Mouse (Mus musculus): ENCODE measurements around the gene Rps18.
"Not testable (repeated sequence)": the region's sequence is repeated elsewhere in the genome, so short reads cannot be mapped to it uniquely, and the experiment has no call there.

The Rps18 gene

GRCm38 (mm10) chr17:33955555-33956214, at the start of gene Rps18, which contains the start of gene Vps52:
Gene Rps18 (minus strand): TSS chr17:33956001.
Gene Vps52 (plus strand): TSS chr17:33955812.
- peak; percentile 94 to 96 for DNase-seq (ENCODE audit: low spot score in 2 of 2)

- no peak for DNase-seq (ENCODE audit: low spot score in 2 of 2)
Measured at GRCm38 (mm10) chr17:34003426-34003825, 47.6 kb upstream of the Rps18 start.

- not testable (repeated sequence) for DNase-seq (ENCODE audit: low spot score in 2 of 2)
Measured at GRCm38 (mm10) chr17:34000796-34001195, 45.0 kb upstream of the Rps18 start.

GRCm38 (mm10) chr17:34000150-34000537, 44.3 kb upstream of the Rps18 start, which contains the start of gene H2-K1:
Gene H2-K1 (minus strand): TSS chr17:34000347.
- peak; percentile 91 to 93 for DNase-seq (ENCODE audit: low spot score in 2 of 2)

GRCm38 (mm10) chr17:33999341-34000149, 43.7 kb upstream of the Rps18 start:
- DNase-seq (ENCODE audit: low spot score in 2 of 2), result no peak

GRCm38 (mm10) chr17:33998697-33999096, 42.9 kb upstream of the Rps18 start:
- DNase-seq (ENCODE audit: low spot score in 2 of 2), result not testable (repeated sequence)

GRCm38 (mm10) chr17:33997025-33997424, 41.2 kb upstream of the Rps18 start:
- not testable (repeated sequence) for DNase-seq (ENCODE audit: low spot score in 2 of 2)

GRCm38 (mm10) chr17:33995651-33996050, 39.9 kb upstream of the Rps18 start:
- DNase-seq (ENCODE audit: low spot score in 2 of 2), result no peak

- no peak for DNase-seq (ENCODE audit: low spot score in 2 of 2)
Measured at GRCm38 (mm10) chr17:33994959-33995358, 39.2 kb upstream of the Rps18 start.

- peak; percentile 28 to 29 for DNase-seq (ENCODE audit: low spot score in 2 of 2)
Measured at GRCm38 (mm10) chr17:33991788-33992664, 36.2 kb upstream of the Rps18 start.

- DNase-seq (ENCODE audit: low spot score in 2 of 2), result peak in 1 of 2 experiments; percentile 44
Measured at GRCm38 (mm10) chr17:33982136-33982535, 26.3 kb upstream of the Rps18 start.

- peak; percentile 68 to 87 for DNase-seq (ENCODE audit: low spot score in 2 of 2)
Measured at GRCm38 (mm10) chr17:33981192-33981909, 25.6 kb upstream of the Rps18 start.

GRCm38 (mm10) chr17:33980181-33981035, 24.6 kb upstream of the Rps18 start:
- no peak for DNase-seq (ENCODE audit: low spot score in 2 of 2)

GRCm38 (mm10) chr17:33979512-33980050, 23.8 kb upstream of the Rps18 start:
- DNase-seq (ENCODE audit: low spot score in 2 of 2), result no peak

- DNase-seq (ENCODE audit: low spot score in 2 of 2), result peak; percentile 65 to 83
Measured at GRCm38 (mm10) chr17:33978631-33979031, 22.8 kb upstream of the Rps18 start.

- DNase-seq (ENCODE audit: low spot score in 2 of 2), result no peak
Measured at GRCm38 (mm10) chr17:33977861-33978557, 22.2 kb upstream of the Rps18 start.

- no peak for DNase-seq (ENCODE audit: low spot score in 2 of 2)
Measured at GRCm38 (mm10) chr17:33973572-33973971, 17.8 kb upstream of the Rps18 start.

- no peak for DNase-seq (ENCODE audit: low spot score in 2 of 2)
Measured at GRCm38 (mm10) chr17:33972691-33973090, 16.9 kb upstream of the Rps18 start.

- no peak for DNase-seq (ENCODE audit: low spot score in 2 of 2)
Measured at GRCm38 (mm10) chr17:33969394-33969793, 13.6 kb upstream of the Rps18 start.
